Mouse (Mus musculus) neural tube, embryonic 13.5 days (tissue): ENCODE measurements around the gene Ergic1. TPM values are rescaled to one million over a fixed set of nuclear protein-coding genes. Genes with fewer than 3 reads are reported as not detected.

Source experiments
- ATAC-seq: fragments of 200-750 bp; cut with Nextera tagmentation; 2 replicates; pipeline ENCODE4 v1.8.0; 2017; ENCODE audit warnings: low read depth, mild to moderate bottlenecking, moderate TSS enrichment, moderate library complexity
- H3K27ac ChIP-seq: fragments of 300-500 bp; sonication (generic); replicated peaks from 2 replicates; pipeline ENCODE4 v1.5.1; 2015; ENCODE audit warnings: moderate library complexity, mild to moderate bottlenecking, inconsistent platforms
- H3K27me3 ChIP-seq: fragments of 300-500 bp; sonication (generic); 2 replicates; pipeline ENCODE4 v1.6.1; 2015; ENCODE audit warnings: mild to moderate bottlenecking, inconsistent platforms
- H3K36me3 ChIP-seq: fragments of 300-500 bp; sonication (generic); 2 replicates; pipeline ENCODE4 v1.6.1; 2015; ENCODE audit warnings: mild to moderate bottlenecking, inconsistent platforms
- H3K4me1 ChIP-seq: fragments of 300-500 bp; sonication (generic); replicated peaks from 2 replicates; pipeline ENCODE4 v1.6.1; 2015; ENCODE audit warnings: inconsistent platforms
- H3K4me2 ChIP-seq: fragments of 300-500 bp; sonication (generic); 2 replicates; pipeline ENCODE4 v1.6.1; 2015; ENCODE audit warnings: inconsistent platforms, mild to moderate bottlenecking, moderate library complexity
- H3K4me3 ChIP-seq: fragments of 300-500 bp; sonication (generic); 2 replicates; pipeline ENCODE4 v1.5.1; 2015; ENCODE audit warnings: mild to moderate bottlenecking, inconsistent platforms
- H3K9ac ChIP-seq: fragments of 300-500 bp; sonication (generic); 2 replicates; pipeline ENCODE4 v1.6.1; 2015; ENCODE audit warnings: moderate library complexity, mild to moderate bottlenecking, inconsistent platforms
- H3K9me3 ChIP-seq: fragments of 300-500 bp; sonication (generic); 2 replicates; pipeline ENCODE4 v1.6.1; 2016; ENCODE audit warnings: inconsistent platforms
- WGBS: fragments of 180-500 bp; shearing (Covaris S2); methylation state at CpG from one replicate; pipeline ENCODE4 v1.1.7; 2015; 5-methylcytosine and 5-hydroxymethylcytosine counted together
- polyA plus RNA-seq: library from polyadenylated mRNA; unstranded; fragments of >200 nt; fragmentation: Nextera tagmentation; extraction: Ambion mirVana; gene quantifications from 2 replicates; pipeline ENCODE4 v1.2.1, GENCODE M21; 2015

Ergic1 gene
- polyA plus RNA-seq, 1 experiment from 2014 or later: 91.0 TPM

DNA sequence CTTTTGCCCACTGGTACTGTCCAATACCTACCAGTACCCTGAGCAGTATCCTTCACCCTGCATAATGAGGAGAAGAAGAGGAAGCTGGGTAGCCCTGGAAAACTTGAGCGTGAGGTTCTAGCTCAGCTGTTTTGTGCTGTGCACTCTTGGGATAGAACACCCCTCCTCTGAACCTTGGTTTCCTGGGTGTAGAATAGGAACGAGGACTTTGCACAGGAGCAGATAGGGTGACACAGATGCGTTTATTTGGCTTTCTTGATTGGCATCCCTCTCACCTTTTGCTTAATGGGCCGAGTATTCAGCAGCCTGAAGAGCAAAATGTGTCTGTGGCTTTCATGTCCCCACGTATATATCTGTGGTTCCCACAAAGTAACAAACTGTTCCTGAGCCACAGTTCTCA is 60.6 kb downstream of the Ergic1 start:
- no peak overlapping the region for H3K9ac ChIP-seq
- no peak for ATAC-seq
- no peaks in the 10 kb centered on the region for H3K4me1 ChIP-seq
- H3K36me3 ChIP-seq: peaks cover 78% of the 10 kb centered on the region
- no peak overlapping the region for H3K4me3 ChIP-seq
- no peak overlapping the region for H3K27ac ChIP-seq
- no peak overlapping the region for H3K4me2 ChIP-seq
- H3K9me3 ChIP-seq: no peaks in the 10 kb centered on the region
- WGBS: 91% methylated on average over 5 of the region's 5 CpGs
- H3K27me3 ChIP-seq: no peaks in the 10 kb centered on the region

DNA sequence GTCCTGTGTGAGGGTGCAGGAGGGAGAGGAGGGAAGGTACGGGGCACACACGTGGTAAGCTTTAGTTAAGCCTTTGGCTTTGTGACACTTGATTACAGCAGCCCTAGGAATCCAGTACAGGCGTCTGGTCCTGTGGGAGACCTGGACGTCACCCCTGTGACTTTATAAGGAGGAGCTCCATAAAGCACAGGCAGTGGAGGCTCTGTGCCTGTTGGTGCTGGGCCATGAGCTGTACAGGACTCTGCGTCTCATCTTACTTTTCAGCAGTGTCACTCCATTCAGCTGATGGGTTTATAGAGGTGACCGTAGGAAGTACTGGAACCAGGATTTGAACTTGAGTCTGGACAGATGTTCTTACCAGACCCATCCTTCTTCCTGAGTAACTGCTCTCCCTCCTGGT is 62.7 kb downstream of the Ergic1 start:
- H3K4me3 ChIP-seq: no peak overlapping the region
- peaks cover 78% of the 10 kb centered on the region for H3K36me3 ChIP-seq
- WGBS: 88% methylated on average over 6 of the region's 6 CpGs
- no peaks in the 10 kb centered on the region for H3K4me1 ChIP-seq
- no peak overlapping the region for H3K9ac ChIP-seq
- no peak for ATAC-seq
- H3K27me3 ChIP-seq: no peaks in the 10 kb centered on the region
- no peak overlapping the region for H3K27ac ChIP-seq
- no peaks in the 10 kb centered on the region for H3K9me3 ChIP-seq
- H3K4me2 ChIP-seq: no peak overlapping the region

DNA sequence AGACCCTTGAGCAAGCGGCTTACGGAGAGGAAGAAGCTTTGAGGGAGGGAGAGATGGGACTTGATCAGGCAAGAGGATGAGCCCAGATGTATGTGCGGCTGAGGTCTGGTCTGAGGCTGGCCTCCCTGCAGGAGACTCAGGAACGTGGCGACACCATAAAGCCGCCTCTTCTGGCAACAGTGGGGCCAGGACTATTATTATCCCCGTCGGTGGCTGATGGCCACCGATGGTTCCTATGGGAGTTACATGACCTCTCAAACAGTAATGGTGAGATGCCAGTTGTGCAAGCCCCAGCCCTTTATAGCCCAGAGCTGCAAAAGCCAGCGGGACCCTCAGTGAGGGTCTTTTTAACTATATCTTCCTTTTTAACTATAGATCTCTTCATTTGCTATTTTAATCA is 63.7 kb downstream of the Ergic1 start:
- H3K36me3 ChIP-seq: peaks cover 81% of the 10 kb centered on the region
- no peak overlapping the region for H3K4me3 ChIP-seq

DNA sequence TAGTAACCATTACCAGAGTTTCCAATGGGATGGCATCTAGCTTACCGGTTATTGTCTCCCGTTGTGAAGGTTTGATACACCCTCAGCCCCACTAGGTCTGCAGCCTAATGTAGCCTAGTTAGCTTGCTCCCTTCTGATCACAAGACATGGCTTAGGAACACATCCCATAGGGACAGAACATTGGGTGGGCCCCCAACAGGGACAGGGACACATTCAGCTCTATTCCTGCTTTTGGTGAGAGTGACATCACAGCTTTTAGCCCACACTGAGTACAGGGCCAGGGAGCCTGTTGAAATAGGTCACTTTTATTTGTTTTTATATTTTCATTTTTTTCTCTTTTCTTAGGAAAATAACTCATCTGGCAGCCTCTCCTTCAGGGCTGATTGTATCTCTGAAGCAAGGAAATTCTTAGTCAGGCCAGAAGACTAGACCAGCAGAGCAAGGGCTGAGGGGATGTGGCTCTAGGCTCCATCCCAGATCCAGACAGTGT is 64.3 kb downstream of the Ergic1 start:
- H3K27ac ChIP-seq: no peak overlapping the region
- no peak overlapping the region for H3K4me3 ChIP-seq
- no peak overlapping the region for H3K9ac ChIP-seq
- H3K9me3 ChIP-seq: no peaks in the 10 kb centered on the region
- ATAC-seq: no peak
- no peaks in the 10 kb centered on the region for H3K27me3 ChIP-seq
- 93% methylated on average over 2 of the region's 2 CpGs for WGBS
- H3K4me1 ChIP-seq: no peaks in the 10 kb centered on the region
- peaks cover 86% of the 10 kb centered on the region for H3K36me3 ChIP-seq
- no peak overlapping the region for H3K4me2 ChIP-seq

More for the DNA sequence above, 63.7 kb downstream of the Ergic1 start:
- no peaks in the 10 kb centered on the region for H3K27me3 ChIP-seq
- no peak for ATAC-seq
- WGBS: 80% methylated on average over 10 of the region's 10 CpGs
- H3K9ac ChIP-seq: no peak overlapping the region
- no peaks in the 10 kb centered on the region for H3K4me1 ChIP-seq
- H3K4me2 ChIP-seq: no peak overlapping the region
- H3K9me3 ChIP-seq: no peaks in the 10 kb centered on the region
- H3K27ac ChIP-seq: no peak overlapping the region

DNA sequence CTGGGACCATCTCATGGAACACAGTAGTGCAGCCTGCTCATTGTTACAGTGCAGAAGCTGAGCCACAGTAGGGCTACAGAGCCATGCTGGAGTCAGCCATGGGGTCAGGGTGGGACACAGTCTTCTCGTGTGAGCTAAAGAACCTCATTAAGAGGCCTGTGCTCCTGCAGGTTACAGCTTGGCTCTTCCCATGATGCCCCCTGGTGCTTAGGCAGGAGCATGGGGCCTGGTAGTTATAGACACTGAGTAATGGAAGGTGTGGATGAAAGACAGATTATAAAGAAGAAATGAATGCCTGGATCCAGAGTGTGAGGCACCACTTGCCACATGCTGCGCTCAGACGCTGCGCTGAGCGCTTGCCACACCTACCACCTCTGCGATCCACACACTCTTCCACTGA is 67.2 kb downstream of the Ergic1 start:
- Histone ChIP-seq H3K27me3 (no peaks in the 10 kb centered on the region), H3K9me3 (no peaks in the 10 kb centered on the region), H3K36me3 (peaks cover 99% of the 10 kb centered on the region), H3K4me1 (no peaks in the 10 kb centered on the region), H3K4me3 (no peak overlapping the region), H3K9ac (no peak overlapping the region), H3K27ac (no peak overlapping the region), H3K4me2 (no peak overlapping the region)
- no peak for ATAC-seq
- WGBS: 88% methylated on average over 6 of the region's 6 CpGs

DNA sequence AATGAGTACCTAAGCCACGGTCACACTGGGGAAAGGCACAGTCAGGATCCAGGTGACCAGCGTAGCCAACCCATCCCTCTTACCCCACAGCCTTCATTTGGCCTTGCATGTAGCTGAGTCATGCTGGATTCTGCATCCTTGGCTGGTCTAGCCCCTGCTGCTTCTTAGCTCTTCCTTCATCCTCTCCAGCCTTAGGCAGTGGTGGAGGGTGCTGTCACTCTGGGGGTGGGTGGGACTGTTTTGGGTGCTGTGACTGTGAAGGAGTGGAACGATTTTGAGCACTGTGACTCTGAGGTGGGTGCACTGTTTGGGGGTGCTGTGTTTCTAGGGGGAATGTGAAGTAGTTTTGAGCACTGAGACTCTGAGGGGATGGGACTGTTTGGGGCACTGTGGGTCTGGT is 67.6 kb downstream of the Ergic1 start:
- WGBS: 91% methylated on average over 3 of the region's 3 CpGs
- Histone ChIP-seq H3K4me2 (no peak overlapping the region), H3K36me3 (peaks cover 98% of the 10 kb centered on the region), H3K4me3 (no peak overlapping the region), H3K4me1 (no peaks in the 10 kb centered on the region), H3K27me3 (no peaks in the 10 kb centered on the region), H3K9me3 (no peaks in the 10 kb centered on the region), H3K9ac (no peak overlapping the region), H3K27ac (no peak overlapping the region)
- ATAC-seq: no peak

DNA sequence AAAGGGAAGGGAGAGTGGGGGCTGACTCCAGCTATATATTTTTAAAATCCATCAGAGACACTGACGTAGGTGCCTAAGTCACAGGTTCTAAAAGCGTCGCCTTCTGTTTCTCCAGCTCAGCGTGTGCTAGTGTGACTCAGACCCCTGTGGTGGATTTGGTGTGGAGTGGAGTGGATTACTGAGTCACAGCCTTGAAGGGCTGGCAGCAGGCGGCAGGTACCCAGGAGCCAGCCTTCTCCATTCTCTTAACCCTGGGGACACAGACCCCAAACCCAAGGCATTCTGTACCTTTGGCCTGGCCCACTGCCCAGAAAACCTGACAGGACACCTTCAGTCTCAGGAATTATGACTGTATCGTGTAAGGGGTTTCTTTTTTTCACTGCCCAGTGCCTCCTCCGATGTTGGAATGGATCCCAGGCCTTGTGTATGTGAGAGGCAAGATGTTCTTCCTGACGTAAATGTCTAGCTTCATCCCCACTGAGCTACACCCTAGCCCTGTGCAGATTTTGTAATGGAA is 70.6 kb downstream of the Ergic1 start:
- no peak overlapping the region for H3K4me3 ChIP-seq
- H3K9ac ChIP-seq: no peak overlapping the region
- peaks cover 97% of the 10 kb centered on the region for H3K36me3 ChIP-seq
- no peaks in the 10 kb centered on the region for H3K27me3 ChIP-seq
- no peak overlapping the region for H3K4me2 ChIP-seq
- 80% methylated on average over 8 of the region's 8 CpGs for WGBS
- H3K9me3 ChIP-seq: no peaks in the 10 kb centered on the region
- H3K27ac ChIP-seq: no peak overlapping the region
- H3K4me1 ChIP-seq: no peaks in the 10 kb centered on the region
- no peak for ATAC-seq

DNA sequence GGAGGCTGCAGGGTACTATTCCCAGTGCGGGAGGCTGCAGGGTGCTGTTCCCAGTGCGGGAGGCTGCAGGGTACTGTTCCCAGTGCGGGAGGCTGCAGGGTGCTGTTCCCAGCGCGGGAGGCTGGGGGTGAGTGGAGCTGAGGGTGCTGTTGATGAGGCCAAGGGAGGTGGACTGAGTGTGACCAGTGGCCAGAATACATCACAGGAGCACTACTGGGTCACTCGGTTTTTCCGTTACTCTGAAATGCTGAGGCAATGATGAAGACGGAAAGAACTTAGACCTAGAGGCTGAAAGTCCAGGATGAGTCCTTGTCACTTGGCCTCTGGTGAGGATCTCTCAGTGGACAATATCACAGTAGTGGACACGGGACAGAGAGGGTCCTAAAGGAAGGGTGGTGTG is 71.9 kb downstream of the Ergic1 start:
- Histone ChIP-seq H3K27me3 (no peaks in the 10 kb centered on the region), H3K4me3 (no peak overlapping the region), H3K36me3 (peaks cover 85% of the 10 kb centered on the region), H3K9me3 (no peaks in the 10 kb centered on the region), H3K4me1 (no peaks in the 10 kb centered on the region), H3K4me2 (no peak overlapping the region), H3K27ac (no peak overlapping the region), H3K9ac (no peak overlapping the region)
- WGBS: 93% methylated on average over 9 of the region's 9 CpGs
- no peak for ATAC-seq

DNA sequence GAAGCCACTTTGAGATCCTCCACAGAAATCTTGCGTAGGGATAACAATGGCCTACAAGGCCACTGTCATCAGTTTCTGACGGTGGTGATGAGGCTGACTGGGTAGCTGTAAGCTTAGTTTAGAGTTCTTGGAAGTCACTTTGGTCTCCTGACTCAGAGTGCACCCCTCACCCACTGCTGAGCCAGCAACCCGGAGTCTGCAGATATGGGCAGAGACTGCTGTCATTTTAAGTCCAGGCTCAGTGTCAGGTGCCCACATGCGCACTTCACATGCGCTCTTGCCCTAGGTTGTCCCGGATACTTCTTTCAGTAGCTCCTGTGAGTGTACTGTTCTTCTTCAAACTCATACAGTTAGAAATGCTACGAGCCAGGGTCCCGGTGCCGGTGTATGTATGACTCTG is 72.6 kb downstream of the Ergic1 start:
- H3K4me3 ChIP-seq: no peak overlapping the region

DNA sequence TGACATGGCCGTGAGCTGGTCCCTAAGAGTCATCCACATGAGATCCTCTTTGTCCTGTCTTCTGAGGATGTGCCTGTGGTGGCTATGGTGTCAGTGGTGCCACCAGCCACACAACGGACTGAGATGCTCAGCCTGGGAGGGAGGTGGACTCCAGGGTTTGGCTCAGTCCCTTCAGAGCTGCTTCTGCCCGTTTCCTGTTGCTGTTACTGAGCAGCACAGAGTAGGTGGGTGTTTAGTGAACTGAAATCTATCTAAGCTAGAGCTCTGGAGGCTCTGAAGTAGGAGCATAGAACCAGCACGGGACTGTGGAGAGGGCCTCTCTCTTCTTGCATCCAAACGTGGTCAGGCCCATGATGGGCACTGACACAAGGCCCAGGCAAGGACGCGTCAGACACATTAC is 73.2 kb downstream of the Ergic1 start:
- H3K27me3 ChIP-seq: no peaks in the 10 kb centered on the region
- no peaks in the 10 kb centered on the region for H3K9me3 ChIP-seq
- H3K4me3 ChIP-seq: no peak overlapping the region
- no peak overlapping the region for H3K27ac ChIP-seq
- no peak for ATAC-seq
- H3K36me3 ChIP-seq: peaks cover 82% of the 10 kb centered on the region
- H3K4me2 ChIP-seq: no peak overlapping the region
- no peaks in the 10 kb centered on the region for H3K4me1 ChIP-seq
- H3K9ac ChIP-seq: no peak overlapping the region
- WGBS: 89% methylated on average over 7 of the region's 7 CpGs

More for the DNA sequence above, 72.6 kb downstream of the Ergic1 start:
- Histone ChIP-seq H3K36me3 (peaks cover 82% of the 10 kb centered on the region), H3K27ac (no peak overlapping the region), H3K4me2 (no peak overlapping the region), H3K27me3 (no peaks in the 10 kb centered on the region), H3K9ac (no peak overlapping the region), H3K4me1 (no peaks in the 10 kb centered on the region), H3K9me3 (no peaks in the 10 kb centered on the region)
- WGBS: 95% methylated on average over 9 of the region's 9 CpGs
- ATAC-seq: no peak

DNA sequence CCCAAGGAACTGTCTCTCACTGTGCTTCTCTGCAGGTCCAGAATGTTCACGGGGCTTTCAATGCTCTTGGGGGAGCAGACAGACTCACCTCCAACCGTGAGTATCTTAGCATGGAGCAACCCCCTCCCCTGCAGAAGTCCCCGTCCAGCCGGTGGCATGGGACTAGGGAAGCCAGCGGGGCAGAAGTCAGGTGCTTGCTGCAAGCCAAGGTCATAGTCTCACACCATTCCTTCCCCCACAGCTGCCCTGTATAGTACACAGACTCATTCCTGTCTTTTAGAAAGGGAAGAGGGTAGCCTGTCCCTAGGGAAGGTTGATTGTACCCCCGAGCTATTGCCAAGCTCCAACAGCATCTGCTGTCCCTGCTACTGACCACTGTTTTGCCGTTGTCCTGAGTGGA is 74.7 kb downstream of the Ergic1 start:
- Histone ChIP-seq H3K4me1 (no peaks in the 10 kb centered on the region), H3K27ac (no peak overlapping the region), H3K4me2 (no peak overlapping the region), H3K9me3 (no peaks in the 10 kb centered on the region), H3K27me3 (no peaks in the 10 kb centered on the region), H3K9ac (no peak overlapping the region), H3K36me3 (peaks cover 82% of the 10 kb centered on the region), H3K4me3 (no peak overlapping the region)
- ATAC-seq: no peak
- WGBS: 84% methylated on average over 7 of the region's 7 CpGs

DNA sequence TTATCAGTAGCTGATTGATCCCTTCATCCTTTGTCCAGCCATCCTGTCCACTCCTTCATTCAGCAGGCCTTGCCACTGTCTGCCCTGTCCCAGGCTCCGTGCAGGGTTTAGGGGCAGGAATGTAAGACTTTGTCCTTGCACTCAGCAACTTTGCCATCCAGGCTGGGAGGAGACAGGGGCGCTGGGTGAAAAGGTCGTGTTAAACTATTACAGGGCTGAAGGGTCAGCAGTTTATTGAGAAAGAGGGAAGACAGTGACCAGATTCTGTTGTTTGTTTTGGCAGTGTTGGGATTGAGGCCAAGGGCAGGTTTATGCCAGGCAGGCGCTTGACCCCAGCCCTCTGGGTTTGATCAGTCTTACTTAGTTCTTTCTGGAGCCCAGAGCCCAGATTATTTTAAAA is 76.6 kb downstream of the Ergic1 start:
- H3K4me1 ChIP-seq: no peaks in the 10 kb centered on the region
- H3K36me3 ChIP-seq: peaks cover 83% of the 10 kb centered on the region
- no peak overlapping the region for H3K4me3 ChIP-seq
- no peaks in the 10 kb centered on the region for H3K9me3 ChIP-seq
- no peak for ATAC-seq
- no peak overlapping the region for H3K4me2 ChIP-seq
- H3K27me3 ChIP-seq: no peaks in the 10 kb centered on the region
- WGBS: 77% methylated on average over 4 of the region's 4 CpGs
- 0 out of 2 replicates have a peak overlapping the region, but pooled peaks have one; percentile 34 for H3K9ac ChIP-seq
- H3K27ac ChIP-seq: no peak overlapping the region

DNA sequence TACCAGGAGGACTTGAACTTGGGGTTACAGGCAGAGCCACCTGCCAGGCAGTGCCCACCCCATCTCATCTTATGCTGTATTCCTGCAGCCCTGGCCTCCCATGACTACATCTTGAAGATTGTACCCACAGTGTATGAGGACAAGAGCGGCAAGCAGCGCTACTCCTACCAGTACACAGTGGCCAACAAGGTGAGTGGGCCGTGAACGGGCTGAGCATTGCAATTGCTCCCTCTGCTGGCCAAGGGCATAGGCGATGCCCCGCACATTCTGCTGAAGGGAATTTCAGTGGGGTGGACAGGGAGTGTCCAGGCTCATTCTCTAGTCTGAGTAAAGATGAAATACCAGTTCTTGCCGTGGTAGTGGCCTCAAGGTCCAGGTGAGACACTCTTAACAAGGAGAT is 77.4 kb downstream of the Ergic1 start:
- Histone ChIP-seq H3K4me1 (no peaks in the 10 kb centered on the region), H3K9me3 (no peaks in the 10 kb centered on the region), H3K36me3 (peaks cover 84% of the 10 kb centered on the region), H3K9ac (no peak overlapping the region), H3K4me2 (no peak overlapping the region), H3K4me3 (no peak overlapping the region), H3K27ac (no peak overlapping the region), H3K27me3 (no peaks in the 10 kb centered on the region)
- WGBS: 39% methylated on average over 7 of the region's 7 CpGs
- ATAC-seq: peak; percentile 71
